Mouse (Mus musculus): ENCODE data around the gene Hist1h2ag. TPM values are rescaled to one million over a fixed set of nuclear protein-coding genes. Genes with fewer than 3 reads are reported as not detected.

Gene Hist1h2ag
- total RNA-seq, 1 experiment = 786 TPM

DNA sequence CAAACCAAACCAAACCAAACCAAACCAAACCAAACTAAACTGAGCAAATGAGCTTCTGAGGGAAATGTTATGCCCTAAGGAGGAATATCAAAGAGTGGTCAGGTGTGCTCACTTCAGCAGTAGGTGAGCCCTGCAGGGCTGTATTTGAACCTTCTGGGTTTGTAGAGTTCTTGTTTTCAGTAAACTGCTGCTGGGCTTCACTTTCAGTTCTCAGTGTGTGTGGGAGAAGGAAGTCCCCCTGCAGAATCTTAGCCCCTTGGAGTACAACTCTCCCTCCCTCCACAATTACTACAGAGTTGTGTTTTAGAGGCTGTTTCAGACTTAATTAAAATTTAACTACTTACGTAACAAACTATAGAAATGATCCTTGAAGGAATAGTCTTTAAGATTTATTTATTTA is 11.0 kb upstream of the Hist1h2ag start:
- no peaks in the 10 kb centered on the region for H3K4me1 ChIP-seq (ENCODE audit: control insufficient read depth in 2 of 2, insufficient read depth in 2 of 2, low read length in 2 of 2, poor library complexity in 1 of 2)
- in situ Hi-C loops (cut with MboI; ENCODE audit: low sequenced_read_pairs in 2 of 2, unreplicated experiment in 2 of 2) = loop anchor here in 1 of 2 experiments (10.0 kb wide), 1 partner anchor 1351 kb away; no protein-coding TSS in a partner anchor
- no peak overlapping the region for H3K4me3 ChIP-seq (ENCODE audit: insufficient read depth in 1 of 2, low read depth in 1 of 2, low read length in 2 of 2, poor library complexity in 1 of 2, severe bottlenecking in 1 of 2)
- no peaks in the 10 kb centered on the region for H3K9me3 ChIP-seq (ENCODE audit: control insufficient read depth, insufficient read depth, low read depth, low read length)
- no peaks in the 10 kb centered on the region for H3K36me3 ChIP-seq (ENCODE audit: control insufficient read depth, insufficient read depth, low read length, poor library complexity, severe bottlenecking)
- H3K27ac ChIP-seq (ENCODE audit: insufficient read depth, low read depth, low read length, poor library complexity, severe bottlenecking) = no peak overlapping the region
- no peak overlapping the region for H3K9ac ChIP-seq (ENCODE audit: insufficient read depth, low read depth, low read length, poor library complexity, severe bottlenecking)
- no peak for DNase-seq (ENCODE audit: low read depth, low spot score)
- TF ChIP-seq MAFK (IDR thresholded peaks at IDR 0.05; ENCODE audit: insufficient read depth, low read depth, low read length) (no peak), ZNF384 (IDR thresholded peaks at IDR 0.05; ENCODE audit: low read depth, low read length) (no peak), ZC3H11A (IDR thresholded peaks at IDR 0.05; ENCODE audit: borderline replicate concordance, low read depth, low read length) (no peak), HCFC1 (IDR thresholded peaks at IDR 0.05; ENCODE audit: borderline replicate concordance, insufficient read depth, low read length) (no peak), CHD2 (IDR thresholded peaks at IDR 0.05; ENCODE audit: low read depth, low read length) (no peak)

DNA sequence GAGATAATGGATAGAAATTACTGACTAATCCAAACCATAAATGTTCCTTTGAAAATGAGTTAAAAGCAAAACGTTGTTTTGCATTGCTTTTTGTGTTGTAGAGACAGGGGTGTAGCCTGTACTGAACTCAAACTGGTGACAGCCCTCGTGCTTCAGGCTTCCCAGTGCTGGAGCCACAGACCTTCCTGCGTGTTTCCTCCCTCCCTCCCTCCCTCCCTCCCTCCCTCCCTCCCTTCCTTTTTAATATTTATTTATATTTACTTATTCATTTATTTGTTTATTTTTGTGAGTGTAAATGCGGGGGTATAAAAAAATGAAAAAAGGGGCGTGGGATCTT is 8.7 kb upstream of the Hist1h2ag start:
- H3K9ac ChIP-seq (ENCODE audit: insufficient read depth, low read depth, low read length, poor library complexity, severe bottlenecking) = no peak overlapping the region
- no peak overlapping the region for H3K27ac ChIP-seq (ENCODE audit: insufficient read depth, low read depth, low read length, poor library complexity, severe bottlenecking)

DNA sequence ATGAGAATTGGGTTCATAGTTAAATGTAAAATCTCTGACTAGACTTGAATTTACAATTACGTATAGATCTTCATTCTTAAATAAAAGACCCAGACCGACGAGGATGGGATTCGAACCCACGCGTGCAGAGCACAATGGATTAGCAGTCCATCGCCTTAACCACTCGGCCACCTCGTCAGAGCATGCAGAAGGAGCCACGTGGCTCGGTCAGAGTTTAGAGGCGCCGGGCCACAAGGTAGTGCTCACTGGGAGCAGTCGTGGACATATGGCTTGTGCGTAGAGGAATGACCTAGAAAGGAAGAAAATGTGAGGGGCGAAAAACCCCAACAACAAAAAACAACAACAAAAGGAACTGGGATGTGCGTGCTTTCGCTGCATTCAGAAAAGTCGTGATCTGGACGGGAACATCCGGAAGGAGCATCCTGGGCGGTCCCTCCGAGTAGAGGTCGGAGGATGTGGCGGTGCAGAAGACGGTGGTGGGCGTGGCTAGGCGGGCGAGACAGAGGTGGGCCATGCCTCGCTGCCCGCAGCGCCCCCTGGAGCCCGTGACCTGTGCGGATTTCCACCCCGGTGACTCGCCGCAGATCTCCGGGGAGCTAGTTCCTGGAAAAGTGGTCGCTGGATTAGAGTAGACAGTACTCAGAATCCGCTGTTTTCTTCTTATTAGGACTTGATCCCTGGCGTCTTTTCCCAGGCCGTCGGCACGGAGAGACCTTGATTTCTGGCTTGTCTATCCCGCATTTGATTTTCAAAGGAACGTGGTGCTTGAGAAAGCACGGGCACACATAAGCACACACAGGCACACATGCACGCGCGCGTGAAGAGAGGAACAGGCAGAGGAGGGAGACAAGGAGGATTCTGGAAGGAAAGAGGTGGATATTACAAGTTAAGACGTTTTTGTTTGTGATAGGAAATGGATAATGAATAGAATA is 8.1 kb upstream of the Hist1h2ag start:
- H3K4me1 ChIP-seq (ENCODE audit: control insufficient read depth in 2 of 2, insufficient read depth in 2 of 2, low read length in 2 of 2, poor library complexity in 1 of 2) = no peaks in the 10 kb centered on the region
- H3K9ac ChIP-seq (ENCODE audit: insufficient read depth, low read depth, low read length, poor library complexity, severe bottlenecking) = peak overlapping the region; percentile 70
- no peak overlapping the region for H3K27ac ChIP-seq (ENCODE audit: insufficient read depth, low read depth, low read length, poor library complexity, severe bottlenecking)
- no peaks in the 10 kb centered on the region for H3K36me3 ChIP-seq (ENCODE audit: control insufficient read depth, insufficient read depth, low read length, poor library complexity, severe bottlenecking)
- H3K9me3 ChIP-seq (ENCODE audit: control insufficient read depth, insufficient read depth, low read depth, low read length) = no peaks in the 10 kb centered on the region
- DNase-seq (ENCODE audit: low read depth, low spot score) = peak; percentile 94
- TF ChIP-seq ZNF384 (IDR thresholded peaks at IDR 0.05; ENCODE audit: low read depth, low read length) (no peak), HCFC1 (IDR thresholded peaks at IDR 0.05; ENCODE audit: borderline replicate concordance, insufficient read depth, low read length) (peak; percentile 62; the same call in 1 of the 2 replicates), MAFK (IDR thresholded peaks at IDR 0.05; ENCODE audit: insufficient read depth, low read depth, low read length) (peak; percentile 59; the same call in 1 of the 2 replicates), ZC3H11A (IDR thresholded peaks at IDR 0.05; ENCODE audit: borderline replicate concordance, low read depth, low read length) (no peak), CHD2 (IDR thresholded peaks at IDR 0.05; ENCODE audit: low read depth, low read length) (no peak; the same call in 1 of the 2 replicates)
- in situ Hi-C loops (cut with MboI; ENCODE audit: low sequenced_read_pairs in 2 of 2, unreplicated experiment in 2 of 2) = loop anchor here in 1 of 2 experiments (10.0 kb wide), 1 partner anchor 1354 kb away; no protein-coding TSS in a partner anchor
- H3K4me3 ChIP-seq (ENCODE audit: insufficient read depth in 1 of 2, low read depth in 1 of 2, low read length in 2 of 2, poor library complexity in 1 of 2, severe bottlenecking in 1 of 2) = peak overlapping the region; percentile 64 to 83

More for the DNA sequence above, 8.7 kb upstream of the Hist1h2ag start:
- TF ChIP-seq HCFC1 (IDR thresholded peaks at IDR 0.05; ENCODE audit: borderline replicate concordance, insufficient read depth, low read length) = no peak
- Histone ChIP-seq H3K4me1 (ENCODE audit: control insufficient read depth in 2 of 2, insufficient read depth in 2 of 2, low read length in 2 of 2, poor library complexity in 1 of 2) (no peaks in the 10 kb centered on the region), H3K4me3 (ENCODE audit: insufficient read depth in 1 of 2, low read depth in 1 of 2, low read length in 2 of 2, poor library complexity in 1 of 2, severe bottlenecking in 1 of 2) (peak overlapping the region in 1 of 2 experiments; percentile 83; a peak in 3 of 4 replicates), H3K9me3 (ENCODE audit: control insufficient read depth, insufficient read depth, low read depth, low read length) (no peaks in the 10 kb centered on the region), H3K36me3 (ENCODE audit: control insufficient read depth, insufficient read depth, low read length, poor library complexity, severe bottlenecking) (no peaks in the 10 kb centered on the region)
- DNase-seq (ENCODE audit: low read depth, low spot score) = no peak
- in situ Hi-C loops (cut with MboI; ENCODE audit: low sequenced_read_pairs in 2 of 2, unreplicated experiment in 2 of 2) = loop anchor here in 1 of 2 experiments (10.0 kb wide), 1 partner anchor 1353 kb away; no protein-coding TSS in a partner anchor

DNA sequence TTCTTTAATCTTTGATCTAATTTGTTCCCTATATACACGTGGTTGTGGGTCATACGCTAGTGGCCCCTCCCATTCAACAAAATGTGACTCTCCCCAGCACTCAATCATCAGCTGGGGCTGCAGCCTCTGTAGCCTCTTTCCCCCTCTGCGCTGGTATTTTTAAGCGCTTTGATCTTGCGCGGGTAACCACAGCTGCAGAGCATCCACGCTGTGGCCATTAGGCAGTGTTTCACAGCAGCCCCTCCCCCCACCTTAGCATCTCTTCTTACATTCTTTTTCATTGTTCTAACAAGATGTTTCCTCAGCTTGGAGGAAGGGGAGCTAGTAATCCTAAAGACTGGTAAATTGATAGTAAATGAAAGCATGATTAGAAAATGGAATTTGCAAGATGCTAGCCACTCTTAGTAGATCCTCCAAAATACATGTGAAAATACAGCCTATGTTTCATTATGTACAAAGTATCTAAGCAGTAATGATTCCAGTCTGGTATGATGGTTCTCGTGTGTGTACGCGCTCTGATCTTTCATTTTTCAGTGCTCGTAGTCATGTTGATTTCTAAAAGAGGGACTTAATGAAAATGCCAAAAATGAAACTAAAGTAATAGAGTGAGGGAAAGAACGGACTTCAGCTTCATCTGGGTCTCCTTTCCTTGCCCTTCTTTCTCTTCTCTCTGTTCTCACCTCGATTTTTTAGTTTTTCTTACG is 7.1 kb upstream of the Hist1h2ag start:
- in situ Hi-C loops (cut with MboI; ENCODE audit: low sequenced_read_pairs in 2 of 2, unreplicated experiment in 2 of 2) = loop anchor here (10.0 to 25.0 kb wide), 7 partner anchors 313 to 1712 kb away; partner anchors contain the start of genes Abt1 (in 1 of the 2), Hist1h1a (in 1 of the 2), Hist1h1d (in 1 of the 2) and Hist1h1t (in 1 of the 2)
- no peak for TF ChIP-seq ZC3H11A (IDR thresholded peaks at IDR 0.05; ENCODE audit: borderline replicate concordance, low read depth, low read length)
- TF ChIP-seq MAFK (IDR thresholded peaks at IDR 0.05; ENCODE audit: insufficient read depth, low read depth, low read length) = no peak
- TF ChIP-seq ZNF384 (IDR thresholded peaks at IDR 0.05; ENCODE audit: low read depth, low read length) = no peak
- TF ChIP-seq HCFC1 (IDR thresholded peaks at IDR 0.05; ENCODE audit: borderline replicate concordance, insufficient read depth, low read length) = no peak
- no peak for TF ChIP-seq CHD2 (IDR thresholded peaks at IDR 0.05; ENCODE audit: low read depth, low read length)
- Histone ChIP-seq H3K9ac (ENCODE audit: insufficient read depth, low read depth, low read length, poor library complexity, severe bottlenecking) (no peak overlapping the region), H3K4me1 (ENCODE audit: control insufficient read depth in 2 of 2, insufficient read depth in 2 of 2, low read length in 2 of 2, poor library complexity in 1 of 2) (no peaks in the 10 kb centered on the region), H3K36me3 (ENCODE audit: control insufficient read depth, insufficient read depth, low read length, poor library complexity, severe bottlenecking) (no peaks in the 10 kb centered on the region), H3K27ac (ENCODE audit: insufficient read depth, low read depth, low read length, poor library complexity, severe bottlenecking) (no peak overlapping the region; the same call in 1 of the 2 replicates), H3K9me3 (ENCODE audit: control insufficient read depth, insufficient read depth, low read depth, low read length) (no peaks in the 10 kb centered on the region), H3K4me3 (ENCODE audit: insufficient read depth in 1 of 2, low read depth in 1 of 2, low read length in 2 of 2, poor library complexity in 1 of 2, severe bottlenecking in 1 of 2) (peak overlapping the region in 1 of 2 experiments; percentile 4; a peak in 2 of 4 replicates)
- DNase-seq (ENCODE audit: low read depth, low spot score) = peak; percentile 69
